Mouse (Mus musculus) erythroblast, embryonic 14.5 days (primary cell): Measurements from ENCODE around the gene Tenm3.

Source experiments
- GATA1 ChIP-seq: IDR thresholded peaks from 2 replicates; pipeline ENCODE4 v1.6.1; 2012; ENCODE audit warnings: low read length, inconsistent platforms, mixed read lengths
- TAL1 ChIP-seq: IDR thresholded peaks from 3 replicates; pipeline ENCODE4 v1.6.1; 2012; ENCODE audit warnings: low read length, inconsistent platforms, mixed read lengths

GRCm38 (mm10) chr8:48343067-48343420 is 500.7 kb downstream of the Tenm3 start:
- TF ChIP-seq GATA1, result no peak
- TF ChIP-seq TAL1, result no peak
